Mouse (Mus musculus): ENCODE data around the gene Kank2. TPM values are rescaled to one million over a fixed set of nuclear protein-coding genes. Genes with fewer than 3 reads are reported as not detected.

Gene Kank2
- polyA plus RNA-seq, 1 experiment from 2014 or later = 11.6 TPM

- no peak overlapping the region for H3K9ac ChIP-seq (ENCODE audit: low read length)
- WGBS = 51% methylated on average over 8 of the region's 8 CpGs
- H3K4me3 ChIP-seq (replicated peaks; ENCODE audit: low read length) = no peak overlapping the region
- H3K9me3 ChIP-seq (replicated peaks; ENCODE audit: control insufficient read depth, low read length) = no peaks in the 10 kb centered on the region
- H3K27me3 ChIP-seq (ENCODE audit: control insufficient read depth, insufficient read depth, low read length) = no peaks in the 10 kb centered on the region
- peaks cover 12% of the 10 kb centered on the region; the same call in 1 of the 2 replicates for H3K4me1 ChIP-seq (ENCODE audit: control insufficient read depth, insufficient read depth, low read length)
- peaks cover 20% of the 10 kb centered on the region; the same call in 1 of the 2 replicates for H3K36me3 ChIP-seq (ENCODE audit: control insufficient read depth, insufficient read depth, low read length)
- H3K27ac ChIP-seq (ENCODE audit: low read length) = 0 out of 2 replicates have a peak overlapping the region, but pooled peaks have one; percentile 23
- ATAC-seq (ENCODE audit: insufficient read depth, low FRiP score) = no peak
- no peak overlapping the region for H3K4me2 ChIP-seq (ENCODE audit: low read depth, low read length)
Observed at GRCm38 (mm10) chr9:21840115-21840787, 41.7 kb upstream of the Kank2 start.

- H3K36me3 ChIP-seq (ENCODE audit: control insufficient read depth, insufficient read depth, low read length) = peaks cover 22% of the 10 kb centered on the region; the same call in 1 of the 2 replicates
Observed at GRCm38 (mm10) chr9:21837690-21838089, 39.1 kb upstream of the Kank2 start.

GRCm38 (mm10) chr9:21835258-21835912 is 36.8 kb upstream of the Kank2 start, which contains the start of gene Angptl8:
Gene Angptl8, plus strand, starts transcription at chr9:21835510.
- Histone ChIP-seq H3K9me3 (replicated peaks; ENCODE audit: control insufficient read depth, low read length) (no peaks in the 10 kb centered on the region), H3K27ac (ENCODE audit: low read length) (peak within 1 kb of the TSS; percentile 30), H3K27me3 (ENCODE audit: control insufficient read depth, insufficient read depth, low read length) (no peaks in the 10 kb centered on the region), H3K4me3 (replicated peaks; ENCODE audit: low read length) (no peak within 1 kb of the TSS), H3K36me3 (ENCODE audit: control insufficient read depth, insufficient read depth, low read length) (peaks cover 27% of the 10 kb centered on the region; the same call in 1 of the 2 replicates), H3K4me1 (ENCODE audit: control insufficient read depth, insufficient read depth, low read length) (no peaks in the 10 kb centered on the region), H3K9ac (ENCODE audit: low read length) (peak within 1 kb of the TSS; percentile 15), H3K4me2 (ENCODE audit: low read depth, low read length) (peak within 1 kb of the TSS; percentile 33)
- 68% methylated on average over 15 of the region's 15 CpGs for WGBS
- ATAC-seq (ENCODE audit: insufficient read depth, low FRiP score) = peak; percentile 74

More at GRCm38 (mm10) chr9:21837690-21838089, 39.1 kb upstream of the Kank2 start:
- 93% methylated on average over 2 of the region's 2 CpGs for WGBS
- H3K9ac ChIP-seq (ENCODE audit: low read length) = no peak overlapping the region
- peaks cover 9% of the 10 kb centered on the region; the same call in 1 of the 2 replicates for H3K4me1 ChIP-seq (ENCODE audit: control insufficient read depth, insufficient read depth, low read length)
- no peak overlapping the region for H3K4me3 ChIP-seq (replicated peaks; ENCODE audit: low read length)
- H3K27me3 ChIP-seq (ENCODE audit: control insufficient read depth, insufficient read depth, low read length) = no peaks in the 10 kb centered on the region
- H3K27ac ChIP-seq (ENCODE audit: low read length) = no peak overlapping the region
- no peak overlapping the region for H3K4me2 ChIP-seq (ENCODE audit: low read depth, low read length)
- no peaks in the 10 kb centered on the region for H3K9me3 ChIP-seq (replicated peaks; ENCODE audit: control insufficient read depth, low read length)
- ATAC-seq (ENCODE audit: insufficient read depth, low FRiP score) = no peak

GRCm38 (mm10) chr9:21831558-21832240 is 33.2 kb upstream of the Kank2 start:
- 90% methylated on average over 20 of the region's 20 CpGs for WGBS
- H3K27ac ChIP-seq (ENCODE audit: low read length) = no peak overlapping the region
- ATAC-seq (ENCODE audit: insufficient read depth, low FRiP score) = no peak
- no peak overlapping the region for H3K4me2 ChIP-seq (ENCODE audit: low read depth, low read length)
- H3K9ac ChIP-seq (ENCODE audit: low read length) = no peak overlapping the region
- H3K36me3 ChIP-seq (ENCODE audit: control insufficient read depth, insufficient read depth, low read length) = peaks cover 24% of the 10 kb centered on the region
- no peaks in the 10 kb centered on the region for H3K4me1 ChIP-seq (ENCODE audit: control insufficient read depth, insufficient read depth, low read length)
- H3K27me3 ChIP-seq (ENCODE audit: control insufficient read depth, insufficient read depth, low read length) = no peaks in the 10 kb centered on the region
- H3K4me3 ChIP-seq (replicated peaks; ENCODE audit: low read length) = no peak overlapping the region
- no peaks in the 10 kb centered on the region for H3K9me3 ChIP-seq (replicated peaks; ENCODE audit: control insufficient read depth, low read length)

GRCm38 (mm10) chr9:21830936-21831335 is 32.4 kb upstream of the Kank2 start:
- no peak overlapping the region for H3K4me3 ChIP-seq (replicated peaks; ENCODE audit: low read length)

GRCm38 (mm10) chr9:21830461-21830850 is 31.9 kb upstream of the Kank2 start:
- H3K4me3 ChIP-seq (replicated peaks; ENCODE audit: low read length) = no peak overlapping the region
- H3K4me2 ChIP-seq (ENCODE audit: low read depth, low read length) = no peak overlapping the region
- no peaks in the 10 kb centered on the region for H3K27me3 ChIP-seq (ENCODE audit: control insufficient read depth, insufficient read depth, low read length)
- H3K36me3 ChIP-seq (ENCODE audit: control insufficient read depth, insufficient read depth, low read length) = peaks cover 20% of the 10 kb centered on the region
- 79% methylated on average over 5 of the region's 5 CpGs for WGBS
- H3K9me3 ChIP-seq (replicated peaks; ENCODE audit: control insufficient read depth, low read length) = no peaks in the 10 kb centered on the region
- no peak for ATAC-seq (ENCODE audit: insufficient read depth, low FRiP score)
- H3K9ac ChIP-seq (ENCODE audit: low read length) = no peak overlapping the region
- H3K4me1 ChIP-seq (ENCODE audit: control insufficient read depth, insufficient read depth, low read length) = no peaks in the 10 kb centered on the region
- no peak overlapping the region for H3K27ac ChIP-seq (ENCODE audit: low read length)

More at GRCm38 (mm10) chr9:21830936-21831335, 32.4 kb upstream of the Kank2 start:
- Histone ChIP-seq H3K4me2 (ENCODE audit: low read depth, low read length) (no peak overlapping the region), H3K27ac (ENCODE audit: low read length) (no peak overlapping the region), H3K9ac (ENCODE audit: low read length) (no peak overlapping the region), H3K4me1 (ENCODE audit: control insufficient read depth, insufficient read depth, low read length) (no peaks in the 10 kb centered on the region), H3K36me3 (ENCODE audit: control insufficient read depth, insufficient read depth, low read length) (peaks cover 23% of the 10 kb centered on the region), H3K27me3 (ENCODE audit: control insufficient read depth, insufficient read depth, low read length) (no peaks in the 10 kb centered on the region), H3K9me3 (replicated peaks; ENCODE audit: control insufficient read depth, low read length) (no peaks in the 10 kb centered on the region)
- no peak for ATAC-seq (ENCODE audit: insufficient read depth, low FRiP score)
- WGBS = 87% methylated on average over 11 of the region's 11 CpGs

GRCm38 (mm10) chr9:21829834-21830460 is 31.4 kb upstream of the Kank2 start:
- Histone ChIP-seq H3K9ac (ENCODE audit: low read length) (no peak overlapping the region), H3K4me2 (ENCODE audit: low read depth, low read length) (no peak overlapping the region), H3K27me3 (ENCODE audit: control insufficient read depth, insufficient read depth, low read length) (no peaks in the 10 kb centered on the region), H3K36me3 (ENCODE audit: control insufficient read depth, insufficient read depth, low read length) (peaks cover 20% of the 10 kb centered on the region), H3K4me1 (ENCODE audit: control insufficient read depth, insufficient read depth, low read length) (no peaks in the 10 kb centered on the region), H3K4me3 (replicated peaks; ENCODE audit: low read length) (no peak overlapping the region), H3K27ac (ENCODE audit: low read length) (no peak overlapping the region), H3K9me3 (replicated peaks; ENCODE audit: control insufficient read depth, low read length) (no peaks in the 10 kb centered on the region)
- 79% methylated on average over 14 of the region's 14 CpGs for WGBS
- no peak for ATAC-seq (ENCODE audit: insufficient read depth, low FRiP score)

- H3K36me3 ChIP-seq (ENCODE audit: control insufficient read depth, insufficient read depth, low read length) = peaks cover 9% of the 10 kb centered on the region
- no peak overlapping the region for H3K4me2 ChIP-seq (ENCODE audit: low read depth, low read length)
- no peaks in the 10 kb centered on the region for H3K27me3 ChIP-seq (ENCODE audit: control insufficient read depth, insufficient read depth, low read length)
- H3K9ac ChIP-seq (ENCODE audit: low read length) = no peak overlapping the region
- H3K9me3 ChIP-seq (replicated peaks; ENCODE audit: control insufficient read depth, low read length) = no peaks in the 10 kb centered on the region
- H3K4me3 ChIP-seq (replicated peaks; ENCODE audit: low read length) = no peak overlapping the region
- WGBS = 62% methylated on average over 10 of the region's 10 CpGs
- no peak overlapping the region for H3K27ac ChIP-seq (ENCODE audit: low read length)
- no peak for ATAC-seq (ENCODE audit: insufficient read depth, low FRiP score)
- no peaks in the 10 kb centered on the region for H3K4me1 ChIP-seq (ENCODE audit: control insufficient read depth, insufficient read depth, low read length)
Observed at GRCm38 (mm10) chr9:21824366-21824765, 25.8 kb upstream of the Kank2 start.

All from stomach, embryonic 16.5 days (tissue).